Mouse (Mus musculus): ENCODE data around the gene Olfr1243. TPM values are rescaled to one million over a fixed set of nuclear protein-coding genes. Genes with fewer than 3 reads are reported as not detected.
"Not testable (repeated sequence)": the region's sequence is repeated elsewhere in the genome, so short reads cannot be mapped to it uniquely, and the experiment has no call there.

Olfr1243 gene
- not detected in 2 replicates for polyA plus RNA-seq (2015; fragmentation: Nextera tagmentation; extraction: Ambion mirVana)

GRCm38 (mm10) chr2:89531387-89531786, at the start of gene Olfr1243:
Gene Olfr1243, minus strand, starts transcription at chr2:89531487.
- WGBS (ENCODE audit: insufficient replicate concordance), result 63% methylated on average over 1 of the region's 1 CpGs
- no peaks in the 10 kb centered on the region for H3K36me3 ChIP-seq (ENCODE audit: control insufficient read depth, insufficient read depth)
- H3K9ac ChIP-seq (ENCODE audit: low read depth, low read length), result no peak within 1 kb of the TSS
- ATAC-seq (ENCODE audit: low read depth), result no peak
- no peak within 1 kb of the TSS for H3K27ac ChIP-seq (ENCODE audit: low read length)
- H3K27me3 ChIP-seq (ENCODE audit: control insufficient read depth, insufficient read depth, low read depth, low read length), result no peaks in the 10 kb centered on the region
- H3K4me3 ChIP-seq (ENCODE audit: low read depth, low read length), result no peak within 1 kb of the TSS
- no peaks in the 10 kb centered on the region for H3K4me1 ChIP-seq (ENCODE audit: control insufficient read depth, low read depth, low read length)
- H3K9me3 ChIP-seq (replicated peaks; ENCODE audit: control insufficient read depth, low read length), result no peaks in the 10 kb centered on the region
- H3K4me2 ChIP-seq (ENCODE audit: low read depth, low read length), result no peak within 1 kb of the TSS

DNA sequence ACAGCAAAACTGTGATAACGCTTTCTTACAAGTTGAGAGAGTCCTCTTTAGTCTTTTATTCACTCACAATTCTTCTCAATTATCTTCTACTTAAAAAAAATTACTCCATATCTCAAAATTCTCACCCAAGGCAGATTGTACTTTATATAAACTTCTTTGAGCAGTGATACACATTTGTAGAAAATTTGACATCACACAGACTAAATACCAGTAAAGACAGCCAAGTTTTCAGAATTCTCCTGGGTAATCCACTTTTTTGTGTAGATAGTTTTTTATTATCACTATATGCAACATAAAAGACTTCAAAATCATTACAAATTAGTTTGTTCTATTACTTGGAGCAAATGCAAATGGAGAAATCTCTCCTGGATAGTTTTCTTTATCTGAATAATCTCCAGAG, 47.1 kb upstream of the Olfr1243 start, which contains the start of gene Olfr1245:
Olfr1245 (minus strand) TSS at position 101 of the 400 bp plus-strand sequence.
- H3K27ac ChIP-seq (ENCODE audit: low read length), result no peak within 1 kb of the TSS
- no peaks in the 10 kb centered on the region for H3K27me3 ChIP-seq (ENCODE audit: control insufficient read depth, insufficient read depth, low read depth, low read length)
- H3K9ac ChIP-seq (ENCODE audit: low read depth, low read length), result no peak within 1 kb of the TSS
- no peaks in the 10 kb centered on the region for H3K36me3 ChIP-seq (ENCODE audit: control insufficient read depth, insufficient read depth)
- H3K4me2 ChIP-seq (ENCODE audit: low read depth, low read length), result no peak within 1 kb of the TSS
- no peaks in the 10 kb centered on the region for H3K4me1 ChIP-seq (ENCODE audit: control insufficient read depth, low read depth, low read length)
- H3K4me3 ChIP-seq (ENCODE audit: low read depth, low read length), result no peak within 1 kb of the TSS
- H3K9me3 ChIP-seq (replicated peaks; ENCODE audit: control insufficient read depth, low read length), result no peaks in the 10 kb centered on the region
- WGBS (ENCODE audit: insufficient replicate concordance), result 52% methylated on average over 1 of the region's 1 CpGs
- no peak for ATAC-seq (ENCODE audit: low read depth)

DNA sequence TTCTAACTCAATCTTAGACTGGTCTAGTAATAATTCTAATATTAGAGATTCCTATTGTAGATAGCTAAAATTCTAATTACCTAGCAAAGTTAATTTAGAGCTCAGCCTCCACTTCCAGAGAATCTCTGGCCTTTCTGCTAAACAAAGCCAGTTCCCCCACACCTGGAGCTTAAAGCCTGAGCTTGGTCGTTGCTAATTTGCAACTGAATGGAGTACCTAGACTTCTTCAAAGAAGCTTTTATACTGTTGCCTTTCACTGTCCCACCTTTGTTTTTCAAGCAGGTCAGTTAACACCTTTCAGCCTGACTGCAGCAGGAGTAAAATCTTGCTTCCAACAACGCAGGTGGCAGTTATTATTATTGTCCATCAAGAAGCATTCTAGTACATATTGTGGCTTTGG, 31.4 kb upstream of the Olfr1243 start:
- ATAC-seq (ENCODE audit: low read depth); H3K9me3 ChIP-seq (replicated peaks; ENCODE audit: control insufficient read depth, low read length); H3K4me2 ChIP-seq (ENCODE audit: low read depth, low read length); H3K27me3 ChIP-seq (ENCODE audit: control insufficient read depth, insufficient read depth, low read depth, low read length); H3K9ac ChIP-seq (ENCODE audit: low read depth, low read length); H3K27ac ChIP-seq (ENCODE audit: low read length); H3K36me3 ChIP-seq (ENCODE audit: control insufficient read depth, insufficient read depth); H3K4me3 ChIP-seq (ENCODE audit: low read depth, low read length); H3K4me1 ChIP-seq (ENCODE audit: control insufficient read depth, low read depth, low read length): not testable (repeated sequence)
- WGBS (ENCODE audit: insufficient replicate concordance), result 34% methylated on average over 2 of the region's 2 CpGs

DNA sequence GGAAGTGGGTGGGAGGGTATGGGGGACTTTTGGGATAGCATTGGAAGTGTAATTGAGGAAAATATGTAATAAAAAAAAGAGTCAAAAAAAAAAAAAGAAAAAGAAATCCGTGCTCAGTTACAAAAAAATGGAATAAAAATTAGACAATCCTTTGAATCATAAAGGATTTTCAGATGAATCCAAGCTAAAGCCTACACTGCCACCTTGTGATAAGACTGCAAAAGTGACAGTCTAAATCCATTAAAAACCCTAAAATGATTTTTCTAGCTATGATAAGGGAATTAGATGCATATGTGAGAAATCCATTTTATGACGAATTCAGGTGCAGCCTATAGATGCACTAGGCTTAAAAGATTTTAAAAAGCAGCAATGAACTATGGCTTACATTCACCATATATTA, 13.2 kb upstream of the Olfr1243 start:
- no peak overlapping the region for H3K9ac ChIP-seq (ENCODE audit: low read depth, low read length)
- ATAC-seq (ENCODE audit: low read depth), result no peak
- H3K4me1 ChIP-seq (ENCODE audit: control insufficient read depth, low read depth, low read length), result no peaks in the 10 kb centered on the region
- H3K36me3 ChIP-seq (ENCODE audit: control insufficient read depth, insufficient read depth), result no peaks in the 10 kb centered on the region
- no peaks in the 10 kb centered on the region for H3K27me3 ChIP-seq (ENCODE audit: control insufficient read depth, insufficient read depth, low read depth, low read length)
- WGBS (ENCODE audit: insufficient replicate concordance), result 39% methylated on average over 2 of the region's 2 CpGs
- H3K4me3 ChIP-seq (ENCODE audit: low read depth, low read length), result no peak overlapping the region
- no peak overlapping the region for H3K4me2 ChIP-seq (ENCODE audit: low read depth, low read length)
- H3K27ac ChIP-seq (ENCODE audit: low read length), result no peak overlapping the region
- no peaks in the 10 kb centered on the region for H3K9me3 ChIP-seq (replicated peaks; ENCODE audit: control insufficient read depth, low read length)

DNA sequence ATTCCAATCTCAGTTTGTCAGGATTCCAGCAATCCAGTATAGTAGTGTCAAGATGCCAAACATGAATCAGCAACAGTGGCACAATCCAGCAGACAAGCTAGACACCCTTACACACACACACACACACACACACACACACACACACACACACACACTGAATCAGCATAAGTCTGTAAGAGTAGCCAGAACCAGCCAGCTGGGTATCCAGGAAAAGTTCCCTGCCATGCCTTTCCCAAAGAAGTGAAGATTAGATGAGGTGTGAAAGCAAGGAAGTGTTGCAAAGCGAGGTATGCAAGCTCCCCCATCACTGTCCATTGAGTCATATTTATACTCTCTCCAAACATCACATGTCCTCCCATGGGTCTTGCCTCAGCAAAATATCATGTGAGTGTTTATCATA, 8.6 kb upstream of the Olfr1243 start:
- no peak overlapping the region for H3K4me2 ChIP-seq (ENCODE audit: low read depth, low read length)
- H3K4me3 ChIP-seq (ENCODE audit: low read depth, low read length), result no peak overlapping the region
- WGBS (ENCODE audit: insufficient replicate concordance), result 38% methylated on average over 1 of the region's 1 CpGs
- no peaks in the 10 kb centered on the region for H3K4me1 ChIP-seq (ENCODE audit: control insufficient read depth, low read depth, low read length)
- no peak for ATAC-seq (ENCODE audit: low read depth)
- no peaks in the 10 kb centered on the region for H3K27me3 ChIP-seq (ENCODE audit: control insufficient read depth, insufficient read depth, low read depth, low read length)
- no peak overlapping the region for H3K9ac ChIP-seq (ENCODE audit: low read depth, low read length)
- no peaks in the 10 kb centered on the region for H3K9me3 ChIP-seq (replicated peaks; ENCODE audit: control insufficient read depth, low read length)
- H3K36me3 ChIP-seq (ENCODE audit: control insufficient read depth, insufficient read depth), result no peaks in the 10 kb centered on the region
- H3K27ac ChIP-seq (ENCODE audit: low read length), result no peak overlapping the region

DNA sequence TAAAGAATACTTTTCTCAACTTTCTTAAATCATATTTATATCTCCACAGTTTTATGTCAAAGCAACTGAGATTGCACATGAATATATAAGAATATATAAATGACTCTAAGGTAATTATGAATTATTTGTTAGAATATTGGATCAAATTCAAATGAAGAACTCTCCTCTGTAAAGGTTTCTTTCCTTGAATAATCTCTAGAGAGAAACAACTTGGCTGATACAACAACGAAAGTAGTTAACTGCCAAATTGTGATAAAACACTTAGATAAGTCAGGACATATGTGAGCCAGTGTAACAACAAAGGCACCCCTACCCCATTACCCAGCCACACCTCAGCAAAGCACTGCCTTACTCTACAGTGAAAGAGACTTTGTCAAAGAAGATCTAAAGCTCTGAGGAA, 33.1 kb downstream of the Olfr1243 start, which contains the start of gene Olfr1242:
Olfr1242 (minus strand) TSS at position 101 of the 400 bp plus-strand sequence.
- Histone ChIP-seq H3K9ac (ENCODE audit: low read depth, low read length) (no peak within 1 kb of the TSS), H3K36me3 (ENCODE audit: control insufficient read depth, insufficient read depth) (no peaks in the 10 kb centered on the region), H3K4me2 (ENCODE audit: low read depth, low read length) (no peak within 1 kb of the TSS), H3K9me3 (replicated peaks; ENCODE audit: control insufficient read depth, low read length) (no peaks in the 10 kb centered on the region), H3K4me3 (ENCODE audit: low read depth, low read length) (no peak within 1 kb of the TSS), H3K27ac (ENCODE audit: low read length) (no peak within 1 kb of the TSS), H3K27me3 (ENCODE audit: control insufficient read depth, insufficient read depth, low read depth, low read length) (no peaks in the 10 kb centered on the region), H3K4me1 (ENCODE audit: control insufficient read depth, low read depth, low read length) (no peaks in the 10 kb centered on the region)
- no peak for ATAC-seq (ENCODE audit: low read depth)
- 73% methylated on average over 1 of the region's 1 CpGs for WGBS (ENCODE audit: insufficient replicate concordance)

- no peaks in the 10 kb centered on the region for H3K9me3 ChIP-seq (replicated peaks; ENCODE audit: control insufficient read depth, low read length)
- H3K4me1 ChIP-seq (ENCODE audit: control insufficient read depth, low read depth, low read length), result no peaks in the 10 kb centered on the region
- no peaks in the 10 kb centered on the region for H3K36me3 ChIP-seq (ENCODE audit: control insufficient read depth, insufficient read depth)
- H3K4me2 ChIP-seq (ENCODE audit: low read depth, low read length), result no peak within 1 kb of the TSS
- no peaks in the 10 kb centered on the region for H3K27me3 ChIP-seq (ENCODE audit: control insufficient read depth, insufficient read depth, low read depth, low read length)
- no peak within 1 kb of the TSS for H3K27ac ChIP-seq (ENCODE audit: low read length)
- ATAC-seq (ENCODE audit: low read depth), result no peak
- no peak within 1 kb of the TSS for H3K4me3 ChIP-seq (ENCODE audit: low read depth, low read length)
- H3K9ac ChIP-seq (ENCODE audit: low read depth, low read length), result no peak within 1 kb of the TSS
Measured at GRCm38 (mm10) chr2:89487026-89487425, 44.3 kb downstream of the Olfr1243 start, which contains the start of gene Olfr1241. Gene Olfr1241, minus strand, starts transcription at chr2:89487126.

Other genes with a start within 250 kb of the Olfr1243 start
- not detected in 2 replicates for gene Olfr1229, start 243.5 kb downstream of the Olfr1243 start, polyA plus RNA-seq (2015; fragmentation: Nextera tagmentation; extraction: Ambion mirVana)
- not detected in 2 replicates for gene Olfr1230, start 234.2 kb downstream of the Olfr1243 start, polyA plus RNA-seq (2015; fragmentation: Nextera tagmentation; extraction: Ambion mirVana)
- not detected in 2 replicates for gene Olfr1231, start 224.4 kb downstream of the Olfr1243 start, polyA plus RNA-seq (2015; fragmentation: Nextera tagmentation; extraction: Ambion mirVana)
- not detected in 2 replicates for gene Olfr1232, start 201.8 kb downstream of the Olfr1243 start, polyA plus RNA-seq (2015; fragmentation: Nextera tagmentation; extraction: Ambion mirVana)
- gene Olfr1233, start 189.1 kb downstream of the Olfr1243 start, polyA plus RNA-seq (2015; fragmentation: Nextera tagmentation; extraction: Ambion mirVana), result not detected in 2 replicates
- not detected in 2 replicates for gene Olfr1234, start 166.6 kb downstream of the Olfr1243 start, polyA plus RNA-seq (2015; fragmentation: Nextera tagmentation; extraction: Ambion mirVana)
- not detected in 2 replicates for gene Olfr1238, start 121.8 kb downstream of the Olfr1243 start, polyA plus RNA-seq (2015; fragmentation: Nextera tagmentation; extraction: Ambion mirVana)
- gene Olfr1239, start 111.1 kb downstream of the Olfr1243 start, polyA plus RNA-seq (2015; fragmentation: Nextera tagmentation; extraction: Ambion mirVana), result not detected in 2 replicates
- gene Olfr1240, start 88.5 kb downstream of the Olfr1243 start, polyA plus RNA-seq (2015; fragmentation: Nextera tagmentation; extraction: Ambion mirVana), result not detected in 2 replicates
- not detected in 2 replicates for gene Olfr1241, start 44.4 kb downstream of the Olfr1243 start, polyA plus RNA-seq (2015; fragmentation: Nextera tagmentation; extraction: Ambion mirVana)
- gene Olfr1242, start 33.2 kb downstream of the Olfr1243 start, polyA plus RNA-seq (2015; fragmentation: Nextera tagmentation; extraction: Ambion mirVana), result not detected in 2 replicates
- not detected in 2 replicates for gene Olfr1245, start 47.0 kb upstream of the Olfr1243 start, polyA plus RNA-seq (2015; fragmentation: Nextera tagmentation; extraction: Ambion mirVana)
- gene Olfr1246, start 61.7 kb upstream of the Olfr1243 start, polyA plus RNA-seq (2015; fragmentation: Nextera tagmentation; extraction: Ambion mirVana), result not detected in 2 replicates
- gene Olfr1247, start 82.6 kb upstream of the Olfr1243 start, polyA plus RNA-seq (2015; fragmentation: Nextera tagmentation; extraction: Ambion mirVana), result not detected in 2 replicates
- not detected in 2 replicates for gene Olfr1248, start 86.8 kb upstream of the Olfr1243 start, polyA plus RNA-seq (2015; fragmentation: Nextera tagmentation; extraction: Ambion mirVana)
- gene Olfr1249, start 103.5 kb upstream of the Olfr1243 start, polyA plus RNA-seq (2015; fragmentation: Nextera tagmentation; extraction: Ambion mirVana), result not detected in 2 replicates
- gene Olfr1250, start 130.0 kb upstream of the Olfr1243 start, polyA plus RNA-seq (2015; fragmentation: Nextera tagmentation; extraction: Ambion mirVana), result not detected in 2 replicates
- gene Olfr1251, start 140.4 kb upstream of the Olfr1243 start, polyA plus RNA-seq (2015; fragmentation: Nextera tagmentation; extraction: Ambion mirVana), result not detected in 2 replicates
- gene Olfr1252, start 193.5 kb upstream of the Olfr1243 start, polyA plus RNA-seq (2015; fragmentation: Nextera tagmentation; extraction: Ambion mirVana), result not detected in 2 replicates
- not detected in 2 replicates for gene Olfr1253, start 225.6 kb upstream of the Olfr1243 start, polyA plus RNA-seq (2015; fragmentation: Nextera tagmentation; extraction: Ambion mirVana)

Measured in liver, embryonic 16.5 days (tissue).